Mouse (Mus musculus): ENCODE data around the gene Chtop.

- TF ChIP-seq CTCF (IDR thresholded peaks at IDR 0.05; ENCODE audit: low read depth), result no peak
- TF ChIP-seq EP300 (optimal IDR thresholded peaks at IDR 0.05), result no peak
Measured at GRCm38 (mm10) chr3:90459727-90460126, 49.6 kb downstream of the Chtop start.

All from stomach, postnatal 0 days (tissue).